Mouse (Mus musculus): ENCODE results near the gene Fxyd2. TPM values are rescaled to one million over a fixed set of nuclear protein-coding genes. Genes with fewer than 3 reads are reported as not detected.

Fxyd2 gene
- 10.6 TPM in 1 of 2 replicates, not detected in the other for polyA plus RNA-seq (2011; ENCODE audit: insufficient read depth, insufficient read length, low replicate concordance, missing spikeins)

DNA sequence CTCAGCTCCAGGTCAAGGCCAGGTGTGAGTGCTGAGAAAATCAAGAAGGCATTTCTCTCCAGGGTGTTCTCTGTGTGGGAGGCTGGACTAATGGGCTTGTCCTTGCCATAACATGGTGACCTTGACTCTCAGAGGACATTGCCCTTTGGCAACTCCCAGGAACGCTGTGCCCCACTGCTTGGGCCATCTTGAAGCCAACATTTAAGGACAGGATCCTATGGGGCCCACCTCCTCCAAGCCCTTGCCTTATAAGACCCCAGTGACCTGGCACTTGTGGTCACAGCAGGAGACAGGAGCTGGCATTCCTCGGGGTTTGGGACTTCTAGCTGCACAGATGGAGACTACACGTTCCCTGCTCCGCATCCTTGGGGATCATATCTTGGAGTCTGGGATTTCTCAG, at the start of gene Fxyd2:
TSS of gene Fxyd2 (plus strand) at position 236 of the 400 bp plus-strand sequence.
- no peaks in the 10 kb centered on the region for H3K4me1 ChIP-seq (ENCODE audit: control insufficient read depth, insufficient read depth, low read length)
- no peak within 1 kb of the TSS for H3K27ac ChIP-seq (ENCODE audit: control insufficient read depth, insufficient read depth, low read depth, low read length, poor library complexity)
- TF ChIP-seq POLR2A (IDR thresholded peaks at IDR 0.05; ENCODE audit: borderline replicate concordance, control insufficient read depth, low read depth, low read length), result no peak
- WGBS, result 71% methylated on average over 4 of the region's 4 CpGs
- H3K4me3 ChIP-seq (replicated peaks; ENCODE audit: control insufficient read depth, low read depth, low read length), result no peak within 1 kb of the TSS

GRCm38 (mm10) chr9:45349851-45350250, 49.6 kb upstream of the Fxyd2 start:
- H3K4me3 ChIP-seq (replicated peaks; ENCODE audit: control insufficient read depth, low read depth, low read length), result no peak overlapping the region
- no peaks in the 10 kb centered on the region for H3K4me1 ChIP-seq (ENCODE audit: control insufficient read depth, insufficient read depth, low read length)
- H3K27ac ChIP-seq (ENCODE audit: control insufficient read depth, insufficient read depth, low read depth, low read length, poor library complexity), result no peak overlapping the region
- 67% methylated on average over 5 of the region's 5 CpGs for WGBS
- TF ChIP-seq POLR2A (IDR thresholded peaks at IDR 0.05; ENCODE audit: borderline replicate concordance, control insufficient read depth, low read depth, low read length) (no peak), CTCF (IDR thresholded peaks at IDR 0.05; ENCODE audit: control insufficient read depth, insufficient read depth, low read length) (no peak)

GRCm38 (mm10) chr9:45355192-45355591, 44.3 kb upstream of the Fxyd2 start:
- H3K27ac ChIP-seq (ENCODE audit: control insufficient read depth, insufficient read depth, low read depth, low read length, poor library complexity), result no peak overlapping the region
- no peak for TF ChIP-seq CTCF (IDR thresholded peaks at IDR 0.05; ENCODE audit: control insufficient read depth, insufficient read depth, low read length)
- no peak for TF ChIP-seq POLR2A (IDR thresholded peaks at IDR 0.05; ENCODE audit: borderline replicate concordance, control insufficient read depth, low read depth, low read length)
- no peaks in the 10 kb centered on the region for H3K4me1 ChIP-seq (ENCODE audit: control insufficient read depth, insufficient read depth, low read length)
- no peak overlapping the region for H3K4me3 ChIP-seq (replicated peaks; ENCODE audit: control insufficient read depth, low read depth, low read length)
- WGBS, result 72% methylated on average over 2 of the region's 2 CpGs

DNA sequence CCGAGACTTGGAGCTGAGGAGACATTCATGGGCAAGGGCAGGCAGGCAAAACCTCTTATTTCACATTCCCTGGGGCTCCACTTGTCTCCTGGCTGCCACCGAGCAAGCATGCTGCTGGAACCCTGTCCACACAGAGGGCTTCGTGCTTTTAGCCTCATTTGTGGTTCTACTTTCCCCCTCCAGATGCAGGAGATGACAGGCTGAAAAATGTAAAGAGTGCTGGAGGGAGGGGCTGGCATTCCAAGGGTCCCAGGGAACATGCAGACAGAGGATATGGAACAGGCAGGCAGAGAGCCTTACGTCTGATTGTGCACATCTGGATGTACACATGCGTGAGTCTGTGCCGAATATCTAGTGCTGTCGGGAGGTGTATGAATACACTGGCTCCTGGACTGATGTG, 41.1 kb upstream of the Fxyd2 start:
- TF ChIP-seq CTCF (IDR thresholded peaks at IDR 0.05; ENCODE audit: control insufficient read depth, insufficient read depth, low read length) (no peak), POLR2A (IDR thresholded peaks at IDR 0.05; ENCODE audit: borderline replicate concordance, control insufficient read depth, low read depth, low read length) (no peak)
- Histone ChIP-seq H3K4me1 (ENCODE audit: control insufficient read depth, insufficient read depth, low read length) (no peaks in the 10 kb centered on the region), H3K4me3 (replicated peaks; ENCODE audit: control insufficient read depth, low read depth, low read length) (no peak overlapping the region), H3K27ac (ENCODE audit: control insufficient read depth, insufficient read depth, low read depth, low read length, poor library complexity) (no peak overlapping the region)
- WGBS, result 81% methylated on average over 7 of the region's 7 CpGs

- H3K27ac ChIP-seq (ENCODE audit: control insufficient read depth, insufficient read depth, low read depth, low read length, poor library complexity), result no peak overlapping the region
- no peak for TF ChIP-seq CTCF (IDR thresholded peaks at IDR 0.05; ENCODE audit: control insufficient read depth, insufficient read depth, low read length)
- TF ChIP-seq POLR2A (IDR thresholded peaks at IDR 0.05; ENCODE audit: borderline replicate concordance, control insufficient read depth, low read depth, low read length), result no peak
- H3K4me3 ChIP-seq (replicated peaks; ENCODE audit: control insufficient read depth, low read depth, low read length), result no peak overlapping the region
- H3K4me1 ChIP-seq (ENCODE audit: control insufficient read depth, insufficient read depth, low read length), result no peaks in the 10 kb centered on the region
- WGBS, result 85% methylated on average over 2 of the region's 2 CpGs
Measured at GRCm38 (mm10) chr9:45362051-45362461, 37.4 kb upstream of the Fxyd2 start.

DNA sequence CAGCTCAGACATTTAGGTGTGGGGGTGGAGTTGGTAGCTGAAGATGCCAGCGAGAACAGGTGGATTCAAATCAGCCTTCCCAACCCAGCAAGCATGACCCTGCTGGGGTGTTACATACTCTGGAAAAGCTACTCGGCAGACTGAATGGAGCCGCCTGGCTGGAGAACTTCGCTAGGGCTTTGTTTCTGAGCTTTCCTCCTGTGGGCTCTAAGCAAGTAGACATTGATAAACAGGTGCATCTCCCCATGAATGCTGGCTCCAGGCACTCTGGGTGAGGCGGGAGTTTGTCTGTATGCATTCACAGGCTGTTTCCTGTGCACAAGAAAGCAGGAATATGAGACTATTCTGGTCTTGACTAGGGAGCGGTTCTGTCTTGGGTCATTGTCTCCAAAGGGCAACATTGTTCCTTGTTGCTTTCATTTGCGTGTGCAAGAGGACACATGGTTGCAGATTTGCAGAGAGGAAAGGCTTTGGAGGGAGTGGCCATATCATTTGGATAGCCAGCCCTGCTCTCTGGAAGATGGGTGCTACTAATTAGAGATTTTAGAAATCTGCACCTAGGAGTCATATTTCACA, 35.7 kb upstream of the Fxyd2 start:
- Histone ChIP-seq H3K4me3 (replicated peaks; ENCODE audit: control insufficient read depth, low read depth, low read length) (no peak overlapping the region), H3K27ac (ENCODE audit: control insufficient read depth, insufficient read depth, low read depth, low read length, poor library complexity) (no peak overlapping the region), H3K4me1 (ENCODE audit: control insufficient read depth, insufficient read depth, low read length) (no peaks in the 10 kb centered on the region; the same call in 1 of the 2 replicates)
- WGBS, result 62% methylated on average over 7 of the region's 7 CpGs
- TF ChIP-seq CTCF (IDR thresholded peaks at IDR 0.05; ENCODE audit: control insufficient read depth, insufficient read depth, low read length), result no peak
- no peak for TF ChIP-seq POLR2A (IDR thresholded peaks at IDR 0.05; ENCODE audit: borderline replicate concordance, control insufficient read depth, low read depth, low read length)

- Histone ChIP-seq H3K4me3 (replicated peaks; ENCODE audit: control insufficient read depth, low read depth, low read length) (no peak overlapping the region), H3K4me1 (ENCODE audit: control insufficient read depth, insufficient read depth, low read length) (no peaks in the 10 kb centered on the region; the same call in none of the 2 replicates), H3K27ac (ENCODE audit: control insufficient read depth, insufficient read depth, low read depth, low read length, poor library complexity) (no peak overlapping the region)
- TF ChIP-seq CTCF (IDR thresholded peaks at IDR 0.05; ENCODE audit: control insufficient read depth, insufficient read depth, low read length) (no peak), POLR2A (IDR thresholded peaks at IDR 0.05; ENCODE audit: borderline replicate concordance, control insufficient read depth, low read depth, low read length) (no peak)
- 74% methylated on average over 8 of the region's 8 CpGs for WGBS
Measured at GRCm38 (mm10) chr9:45367716-45368115, 31.8 kb upstream of the Fxyd2 start.

- H3K4me3 ChIP-seq (replicated peaks; ENCODE audit: control insufficient read depth, low read depth, low read length), result no peak overlapping the region
- WGBS, result 56% methylated on average over 5 of the region's 5 CpGs
- TF ChIP-seq CTCF (IDR thresholded peaks at IDR 0.05; ENCODE audit: control insufficient read depth, insufficient read depth, low read length), result no peak
- TF ChIP-seq POLR2A (IDR thresholded peaks at IDR 0.05; ENCODE audit: borderline replicate concordance, control insufficient read depth, low read depth, low read length), result no peak
- no peaks in the 10 kb centered on the region; the same call in none of the 2 replicates for H3K4me1 ChIP-seq (ENCODE audit: control insufficient read depth, insufficient read depth, low read length)
- no peak overlapping the region for H3K27ac ChIP-seq (ENCODE audit: control insufficient read depth, insufficient read depth, low read depth, low read length, poor library complexity)
Measured at GRCm38 (mm10) chr9:45368341-45368901, 31.0 kb upstream of the Fxyd2 start.

Data from bone marrow, adult 2 months (tissue).